Mouse (Mus musculus) embryonic facial prominence, embryonic 13.5 days (tissue): Measurements from ENCODE around the gene Crip1. TPM values are rescaled to one million over a fixed set of nuclear protein-coding genes. Genes with fewer than 3 reads are reported as not detected.
A peak's percentile ranks its signal among the peaks of the same experiment; 100 is the strongest.

Experiments
- ATAC-seq: fragments of 200-750 bp; cut with Nextera tagmentation; 2 replicates; pipeline ENCODE4 v1.8.0; 2017; ENCODE audit warnings: low read depth; ENCODE audit not compliant: insufficient number of reproducible peaks, insufficient read depth, low FRiP score, low TSS enrichment
- H3K27ac ChIP-seq: fragments of 300-500 bp; sonication (generic); 2 replicates; pipeline ENCODE4 v1.5.1; 2015; ENCODE audit warnings: moderate library complexity, mild to moderate bottlenecking, inconsistent platforms
- H3K27me3 ChIP-seq: fragments of 300-500 bp; sonication (generic); 2 replicates; pipeline ENCODE4 v1.6.1; 2015; ENCODE audit warnings: mild to moderate bottlenecking, inconsistent platforms
- H3K36me3 ChIP-seq: fragments of 300-500 bp; sonication (generic); 2 replicates; pipeline ENCODE4 v1.6.1; 2015; ENCODE audit warnings: mild to moderate bottlenecking, inconsistent platforms
- H3K4me1 ChIP-seq: fragments of 300-500 bp; sonication (generic); 2 replicates; pipeline ENCODE4 v1.6.1; 2015; ENCODE audit warnings: inconsistent platforms
- H3K4me2 ChIP-seq: fragments of 300-500 bp; sonication (generic); 2 replicates; pipeline ENCODE4 v1.6.1; 2015; ENCODE audit warnings: moderate library complexity, mild to moderate bottlenecking, inconsistent platforms
- H3K4me3 ChIP-seq: fragments of 300-500 bp; sonication (generic); 2 replicates; pipeline ENCODE4 v1.5.1; 2015; ENCODE audit warnings: mild to moderate bottlenecking, inconsistent platforms
- H3K9ac ChIP-seq: fragments of 300-500 bp; sonication (generic); 2 replicates; pipeline ENCODE4 v1.6.1; 2015; ENCODE audit warnings: mild to moderate bottlenecking, inconsistent platforms
- H3K9me3 ChIP-seq: fragments of 300-500 bp; sonication (generic); 2 replicates; pipeline ENCODE4 v1.6.1; 2016; ENCODE audit warnings: inconsistent platforms
- WGBS: fragments of 180-500 bp; shearing (Covaris S2); methylation state at CpG from one replicate; pipeline ENCODE4 v1.1.7; 2015; ENCODE audit warnings: mixed read lengths; 5-methylcytosine and 5-hydroxymethylcytosine counted together
- polyA plus RNA-seq: library from polyadenylated mRNA; unstranded; fragments of >200 nt; fragmentation: Nextera tagmentation; extraction: Ambion mirVana; gene quantifications from 2 replicates; pipeline ENCODE4 v1.2.1, GENCODE M21; 2015

Crip1 gene
- polyA plus RNA-seq, 1 experiment from 2014 or later: 230 TPM

- Histone ChIP-seq H3K4me1 (peaks cover 38% of the 10 kb centered on the region), H3K27me3 (peaks cover 56% of the 10 kb centered on the region), H3K36me3 (no peaks in the 10 kb centered on the region), H3K4me2 (peak overlapping the region; percentile 82; the same call in 1 of the 2 replicates), H3K9me3 (no peaks in the 10 kb centered on the region), H3K4me3 (no peak overlapping the region; the same call in 1 of the 2 replicates), H3K27ac (no peak overlapping the region), H3K9ac (no peak overlapping the region)
- ATAC-seq: no peak
- 76% methylated on average over 8 of the region's 8 CpGs for WGBS
Observed at GRCm38 (mm10) chr12:113151046-113151445, 4.9 kb downstream of the Crip1 start.

- no peaks in the 10 kb centered on the region for H3K9me3 ChIP-seq
- H3K4me2 ChIP-seq: peak overlapping the region; percentile 82
- peak overlapping the region; percentile 53 for H3K4me3 ChIP-seq
- H3K9ac ChIP-seq: peak overlapping the region; percentile 65
- peaks cover 49% of the 10 kb centered on the region for H3K27me3 ChIP-seq
- H3K27ac ChIP-seq: no peak overlapping the region
- peaks cover 33% of the 10 kb centered on the region for H3K4me1 ChIP-seq
- H3K36me3 ChIP-seq: no peaks in the 10 kb centered on the region
- under 1% methylated on average over 36 of the region's 36 CpGs for WGBS
- ATAC-seq: no peak
Observed at GRCm38 (mm10) chr12:113151661-113152271, 5.7 kb downstream of the Crip1 start.

GRCm38 (mm10) chr12:113152272-113152661 lies 6.2 kb downstream of the Crip1 start:
- Histone ChIP-seq H3K4me3 (peak overlapping the region; percentile 53), H3K9ac (peak overlapping the region; percentile 65), H3K4me2 (peak overlapping the region; percentile 82), H3K27me3 (peaks cover 44% of the 10 kb centered on the region), H3K27ac (no peak overlapping the region), H3K4me1 (peaks cover 38% of the 10 kb centered on the region), H3K36me3 (no peaks in the 10 kb centered on the region), H3K9me3 (no peaks in the 10 kb centered on the region)
- 13% methylated on average over 19 of the region's 19 CpGs for WGBS
- no peak for ATAC-seq

DNA sequence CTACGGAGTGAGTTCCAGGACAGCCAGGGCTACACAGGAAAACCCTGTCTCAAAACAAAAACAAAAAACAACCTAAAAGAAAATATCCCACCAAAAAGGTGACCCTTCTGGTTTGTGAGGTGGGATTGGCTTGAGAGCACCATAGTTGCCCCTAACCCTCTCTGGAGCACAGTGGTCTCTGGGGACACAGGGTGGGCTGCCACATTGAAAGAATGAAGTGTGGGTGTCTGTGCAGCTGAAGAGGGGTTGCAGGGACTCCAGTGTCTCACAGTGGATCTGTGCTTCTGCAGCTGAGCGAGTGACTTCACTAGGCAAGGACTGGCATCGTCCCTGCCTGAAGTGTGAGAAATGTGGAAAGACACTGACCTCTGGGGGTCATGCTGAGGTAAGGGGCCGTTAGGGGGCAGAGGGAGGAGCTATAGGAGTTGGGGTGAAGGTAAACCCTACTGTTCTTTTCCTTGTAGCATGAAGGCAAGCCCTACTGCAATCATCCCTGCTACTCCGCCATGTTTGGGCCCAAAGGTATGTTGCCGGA lies 6.9 kb downstream of the Crip1 start:
- H3K4me3 ChIP-seq: peak overlapping the region; percentile 53
- H3K9me3 ChIP-seq: no peaks in the 10 kb centered on the region
- H3K27me3 ChIP-seq: peaks cover 36% of the 10 kb centered on the region
- peak overlapping the region; percentile 82 for H3K4me2 ChIP-seq
- no peaks in the 10 kb centered on the region for H3K36me3 ChIP-seq
- ATAC-seq: no peak
- 79% methylated on average over 6 of the region's 6 CpGs for WGBS
- H3K9ac ChIP-seq: no peak overlapping the region
- H3K27ac ChIP-seq: no peak overlapping the region
- peaks cover 41% of the 10 kb centered on the region for H3K4me1 ChIP-seq

GRCm38 (mm10) chr12:113153971-113154370 lies 7.9 kb downstream of the Crip1 start:
- peaks cover 27% of the 10 kb centered on the region for H3K27me3 ChIP-seq
- H3K36me3 ChIP-seq: no peaks in the 10 kb centered on the region
- H3K4me2 ChIP-seq: no peak overlapping the region
- no peak for ATAC-seq
- WGBS: 93% methylated on average over 7 of the region's 7 CpGs
- no peaks in the 10 kb centered on the region for H3K9me3 ChIP-seq
- H3K4me1 ChIP-seq: peaks cover 38% of the 10 kb centered on the region
- H3K4me3 ChIP-seq: no peak overlapping the region
- no peak overlapping the region for H3K27ac ChIP-seq
- H3K9ac ChIP-seq: no peak overlapping the region

DNA sequence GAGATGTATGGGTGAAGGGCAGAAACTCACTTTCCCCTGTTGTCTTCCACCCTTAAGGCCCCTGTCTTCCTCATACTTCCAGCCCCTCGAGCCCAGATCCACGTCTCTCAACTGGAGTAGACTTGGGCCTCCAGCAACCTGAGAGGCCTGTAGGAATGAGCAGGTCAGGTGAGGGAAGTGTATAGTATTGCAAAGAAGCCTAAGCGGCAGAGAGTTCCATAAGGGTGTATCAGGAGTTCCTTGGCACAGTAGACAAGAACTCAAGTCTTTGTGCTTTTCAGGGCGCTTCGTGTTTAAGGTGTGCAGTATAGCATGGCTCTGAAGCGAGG lies 8.6 kb downstream of the Crip1 start:
- H3K4me3 ChIP-seq: peak overlapping the region; percentile 70
- 0 out of 2 replicates have a peak, but pooled peaks cover 3% of the 10 kb centered on the region for H3K36me3 ChIP-seq
- 74% methylated on average over 6 of the region's 6 CpGs for WGBS
- H3K4me1 ChIP-seq: peaks cover 38% of the 10 kb centered on the region
- peak overlapping the region; percentile 74; the same call in 1 of the 2 replicates for H3K9ac ChIP-seq
- H3K9me3 ChIP-seq: no peaks in the 10 kb centered on the region
- no peak for ATAC-seq
- peaks cover 26% of the 10 kb centered on the region for H3K27me3 ChIP-seq
- peak overlapping the region; percentile 91 for H3K4me2 ChIP-seq
- H3K27ac ChIP-seq: no peak overlapping the region

DNA sequence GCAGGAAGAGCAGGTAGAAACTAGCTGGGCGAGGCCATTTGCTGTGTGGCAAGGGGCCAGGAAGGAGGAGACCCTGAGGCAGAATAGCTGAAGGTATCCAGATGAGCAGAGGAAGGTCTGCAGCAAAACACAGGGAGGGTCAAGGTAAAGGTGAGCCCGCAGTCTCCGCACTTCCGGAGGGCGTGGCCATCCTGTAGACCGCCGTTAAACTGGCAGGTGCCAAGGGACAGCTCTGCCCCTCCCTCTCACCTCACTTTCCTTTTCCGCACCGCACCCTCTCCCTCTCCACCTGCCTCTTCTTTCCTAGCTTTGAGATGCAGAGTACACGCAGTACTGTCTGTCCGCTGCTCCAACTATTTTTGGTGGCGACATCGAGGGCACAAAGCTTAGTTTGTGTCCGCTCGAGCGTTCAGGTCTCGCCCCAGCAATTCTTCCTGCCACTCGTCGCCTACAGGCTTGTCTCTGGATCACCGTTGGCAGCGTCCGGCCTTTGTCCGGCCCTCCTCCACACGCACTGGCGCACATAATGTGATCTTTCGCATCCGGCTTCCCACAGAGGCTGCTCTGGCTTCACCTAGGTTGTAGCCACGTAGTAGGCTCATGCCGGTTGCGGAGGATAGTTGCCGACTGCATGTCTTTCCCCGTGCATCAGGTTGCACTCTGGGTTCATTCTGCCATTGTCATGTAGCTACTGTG lies 9.1 kb downstream of the Crip1 start:
- Histone ChIP-seq H3K27me3 (peaks cover 22% of the 10 kb centered on the region), H3K9ac (peak overlapping the region; percentile 74), H3K36me3 (0 out of 2 replicates have a peak, but pooled peaks cover 7% of the 10 kb centered on the region), H3K4me3 (peak overlapping the region; percentile 70), H3K27ac (peak overlapping the region; percentile 85), H3K4me1 (peaks cover 38% of the 10 kb centered on the region), H3K9me3 (no peaks in the 10 kb centered on the region), H3K4me2 (peak overlapping the region; percentile 91)
- 4% methylated on average over 32 of the region's 32 CpGs for WGBS
- ATAC-seq: no peak

DNA sequence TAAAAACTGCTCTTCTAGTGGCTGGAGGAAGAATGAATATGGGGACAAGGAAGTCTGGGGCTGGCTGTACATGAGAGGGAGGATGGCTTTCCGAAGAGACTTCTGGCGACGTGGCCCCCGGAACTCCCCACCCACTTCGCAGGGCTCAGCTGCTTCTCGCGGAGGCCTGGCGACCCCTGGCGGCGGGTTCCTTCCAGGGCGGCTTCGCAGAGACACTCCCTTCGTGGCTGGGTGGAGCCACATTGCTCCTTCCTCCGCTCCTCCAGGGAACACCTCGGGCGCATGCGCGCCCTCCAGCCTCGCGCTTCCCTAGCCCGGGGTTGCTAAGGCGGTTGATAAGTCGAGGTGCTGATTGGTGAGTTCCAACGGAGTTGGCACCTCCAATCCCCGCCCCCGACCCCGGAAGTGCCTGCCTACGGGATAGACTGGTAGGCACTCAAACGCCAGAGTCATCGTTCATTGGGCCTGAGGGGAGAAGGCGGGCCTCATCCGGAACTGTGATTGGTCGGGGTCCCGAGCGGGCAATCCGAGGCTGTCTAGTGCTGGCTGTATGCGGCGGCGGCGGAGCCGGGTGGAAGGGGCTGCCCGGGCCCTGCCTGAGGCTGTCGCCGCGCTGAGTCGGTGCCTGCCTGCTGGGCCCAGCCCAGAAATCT lies 9.9 kb downstream of the Crip1 start, which contains the start of gene Tedc1:
Gene Tedc1 (plus strand): TSS at position 535 of the 653 bp plus-strand sequence.
- Histone ChIP-seq H3K9me3 (no peaks in the 10 kb centered on the region), H3K4me1 (peaks cover 38% of the 10 kb centered on the region), H3K4me3 (peak within 1 kb of the TSS; percentile 70), H3K27ac (peak within 1 kb of the TSS; percentile 85), H3K36me3 (peaks cover 8% of the 10 kb centered on the region; the same call in 1 of the 2 replicates), H3K4me2 (peak within 1 kb of the TSS; percentile 91), H3K27me3 (peaks cover 14% of the 10 kb centered on the region), H3K9ac (peak within 1 kb of the TSS; percentile 74)
- under 1% methylated on average over 46 of the region's 46 CpGs for WGBS
- ATAC-seq: peak; percentile 94

DNA sequence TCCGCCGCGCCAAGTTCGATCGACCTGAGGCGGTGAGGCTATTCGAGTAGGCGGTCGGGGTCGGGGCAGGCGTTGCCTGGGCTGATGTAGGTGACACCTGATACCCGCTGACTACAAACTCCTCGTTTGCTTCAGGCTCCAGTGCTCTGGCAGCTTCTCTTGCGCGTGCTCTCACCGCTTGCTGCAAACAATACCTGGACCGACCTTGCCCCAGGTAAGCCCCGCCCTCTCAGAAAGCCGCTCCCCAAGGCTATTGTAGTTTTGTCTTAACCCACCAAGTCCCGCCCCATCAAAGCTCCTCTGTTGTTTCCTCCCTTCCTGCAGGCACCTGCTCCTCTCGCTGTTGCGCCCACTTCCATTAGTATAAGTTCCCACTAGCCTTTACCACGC lies 10.4 kb downstream of the Crip1 start:
- peak overlapping the region; percentile 70 for H3K4me3 ChIP-seq
- H3K4me1 ChIP-seq: peaks cover 33% of the 10 kb centered on the region
- under 1% methylated on average over 23 of the region's 23 CpGs for WGBS
- peaks cover 9% of the 10 kb centered on the region for H3K27me3 ChIP-seq
- H3K27ac ChIP-seq: peak overlapping the region; percentile 66
- H3K36me3 ChIP-seq: peaks cover 13% of the 10 kb centered on the region; the same call in 1 of the 2 replicates
- no peak; the same call in 1 of the 2 replicates for ATAC-seq
- peak overlapping the region; percentile 71 for H3K9ac ChIP-seq
- H3K9me3 ChIP-seq: no peaks in the 10 kb centered on the region
- peak overlapping the region; percentile 91 for H3K4me2 ChIP-seq

- Histone ChIP-seq H3K9me3 (no peaks in the 10 kb centered on the region), H3K27me3 (peaks cover 6% of the 10 kb centered on the region), H3K9ac (peak overlapping the region; percentile 71), H3K4me1 (peaks cover 29% of the 10 kb centered on the region), H3K4me3 (peak overlapping the region; percentile 70), H3K27ac (no peak overlapping the region), H3K4me2 (peak overlapping the region; percentile 91), H3K36me3 (peaks cover 18% of the 10 kb centered on the region; the same call in 1 of the 2 replicates)
- ATAC-seq: no peak
- WGBS: 45% methylated on average over 8 of the region's 8 CpGs
Observed at GRCm38 (mm10) chr12:113157002-113157401, 10.9 kb downstream of the Crip1 start.

DNA sequence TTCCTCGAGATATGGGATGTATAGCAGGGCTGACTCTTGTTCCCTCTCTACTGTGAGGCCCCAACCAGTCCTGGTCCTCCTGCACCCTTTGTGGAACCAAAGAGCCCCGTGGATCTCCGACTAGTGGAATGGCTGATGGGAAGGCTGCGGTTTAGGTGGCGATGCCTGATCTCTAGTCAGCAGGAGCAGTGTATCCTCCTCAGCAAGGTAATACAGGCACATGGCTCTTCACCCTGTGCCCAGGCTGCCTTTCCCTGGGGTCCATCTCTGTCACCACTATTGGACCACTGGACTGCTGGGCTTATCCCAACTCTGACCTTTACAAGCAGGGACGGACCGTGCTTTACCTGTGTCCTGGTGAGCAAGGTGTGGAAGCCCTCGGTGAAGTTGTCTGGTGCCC lies 11.4 kb downstream of the Crip1 start:
- ATAC-seq: no peak
- Histone ChIP-seq H3K4me2 (peak overlapping the region; percentile 91), H3K36me3 (peaks cover 22% of the 10 kb centered on the region), H3K9ac (peak overlapping the region; percentile 71), H3K27me3 (peaks cover 1% of the 10 kb centered on the region; the same call in 1 of the 2 replicates), H3K4me3 (peak overlapping the region; percentile 70), H3K4me1 (peaks cover 29% of the 10 kb centered on the region), H3K27ac (no peak overlapping the region), H3K9me3 (no peaks in the 10 kb centered on the region)
- WGBS: 88% methylated on average over 8 of the region's 8 CpGs
